Mouse (Mus musculus) urinary bladder, adult 18-20 months (tissue): ENCODE measurements around the gene Kl.

ENCODE experiments used
- DNase-seq, 2 experiments: peaks; one replicate each; pipeline ENCODE4 v3.0.0; 2022; ENCODE audit warnings: low spot score in 2 of 2, mixed read lengths in 2 of 2

Kl gene

GRCm38 (mm10) chr5:151028906-151029305, 76.5 kb downstream of the Kl start:
- DNase-seq = no peak

GRCm38 (mm10) chr5:151034715-151035512, 82.5 kb downstream of the Kl start:
- no peak for DNase-seq

- DNase-seq = no peak
Observed at GRCm38 (mm10) chr5:151037871-151038270, 85.5 kb downstream of the Kl start.

GRCm38 (mm10) chr5:151042911-151043310, 90.5 kb downstream of the Kl start:
- no peak for DNase-seq
